Mouse (Mus musculus) frontal cortex, postnatal 14 days (tissue): ENCODE measurements at regions not wholly inside any gene's neighbourhood (a gene's known extent, or its start where the extent isn't known, plus 50 kb on each side); places are given as distances from the start of the nearest gene placed in this dataset.

Source experiments
- DNase-seq, 2 experiments: peaks; one replicate each; pipeline ENCODE4 v3.0.0; 2022; ENCODE audit warnings: low spot score in 2 of 2

GRCm38 (mm10) chrX:39189417-39189816 lies 156.7 kb upstream of the Cypt15 start:
- peak in 1 of 2 experiments; percentile 4 for DNase-seq

DNA sequence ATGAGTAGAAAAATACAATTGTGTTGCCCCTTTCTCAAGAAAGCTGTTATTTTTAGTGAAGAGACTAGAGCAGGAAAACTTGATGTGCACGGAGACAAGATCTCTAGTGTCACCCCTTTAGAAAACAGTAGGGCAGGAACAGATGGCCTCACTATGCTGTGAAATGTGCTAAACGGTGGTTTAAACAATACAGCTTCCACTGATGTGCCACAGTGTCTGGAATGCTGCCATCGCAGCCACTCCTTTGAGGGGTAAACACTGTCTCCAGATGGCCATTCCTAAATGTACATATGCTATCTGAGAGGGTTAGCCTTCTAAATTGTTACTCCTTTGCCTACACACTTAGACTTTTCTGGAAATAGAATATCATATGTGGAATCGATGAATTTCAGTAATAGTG lies 116.4 kb upstream of the Cypt15 start:
- peak in 1 of 2 experiments; percentile 4 for DNase-seq

- DNase-seq, result peak in 1 of 2 experiments; percentile 3
These were observed 95.8 kb upstream of the Cypt15 start for GRCm38 (mm10) chrX:39250148-39250725.
